Mouse (Mus musculus) gastrocnemius, postnatal 14 days (tissue): ENCODE data around the gene Tmub1. TPM values are rescaled to one million over a fixed set of nuclear protein-coding genes. Genes with fewer than 3 reads are reported as not detected.
"Not testable (repeated sequence)": the region's sequence is repeated elsewhere in the genome, so short reads cannot be mapped to it uniquely, and the experiment has no call there.

ENCODE experiments used
- DNase-seq: peaks from one replicate; pipeline ENCODE4 v3.0.0; 2021; ENCODE audit warnings: mixed read lengths
- intact Hi-C: fragments of 180-260 bp; cut with DNase I; formaldehyde crosslinking; loops from one replicate; pipeline ENCODE4 v1.15.1; 2025; ENCODE audit warnings: low total_unique reads
- total RNA-seq, 2 experiments: library from RNA; stranded (reverse); gene quantifications; 2 replicates each; pipeline ENCODE4 v1.2.3; 2021

Gene Tmub1
- total RNA-seq, 2 experiments from 2014 or later = 11.4 to 13.7 TPM

DNA sequence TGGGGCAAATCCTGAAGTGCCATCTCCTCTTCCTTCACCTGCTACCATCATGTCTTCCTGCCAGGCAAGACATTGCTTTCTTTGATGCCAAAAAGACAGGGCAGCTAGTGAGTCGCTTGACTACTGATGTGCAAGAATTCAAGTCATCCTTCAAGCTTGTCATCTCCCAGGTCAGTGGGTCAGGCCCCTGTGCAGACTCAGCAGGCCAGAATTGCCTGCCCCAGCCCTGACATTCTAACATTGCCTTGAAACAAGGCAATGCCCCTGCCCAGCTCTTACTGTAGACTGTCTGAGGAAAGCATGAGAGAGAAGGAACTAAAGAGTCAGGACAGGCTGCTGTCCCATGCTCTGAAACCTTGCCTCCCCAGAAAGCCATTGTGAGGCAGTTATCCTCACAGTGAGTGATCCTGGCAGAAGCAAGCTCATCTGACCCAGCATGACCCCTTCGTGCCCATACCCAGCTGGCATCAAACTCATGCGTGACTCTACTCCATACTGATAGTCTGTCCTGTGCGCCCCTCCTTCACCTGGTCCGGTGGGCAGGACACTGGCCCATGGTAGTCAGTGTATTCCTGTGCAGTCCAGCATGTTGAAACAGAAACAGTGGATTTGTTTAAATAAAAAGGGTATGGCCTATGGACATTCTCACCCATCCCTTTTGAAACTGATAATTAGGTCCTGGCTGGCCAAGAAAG, 46.6 kb downstream of the Tmub1 start:
- intact Hi-C loops = no loop called here
- DNase-seq = no peak

DNA sequence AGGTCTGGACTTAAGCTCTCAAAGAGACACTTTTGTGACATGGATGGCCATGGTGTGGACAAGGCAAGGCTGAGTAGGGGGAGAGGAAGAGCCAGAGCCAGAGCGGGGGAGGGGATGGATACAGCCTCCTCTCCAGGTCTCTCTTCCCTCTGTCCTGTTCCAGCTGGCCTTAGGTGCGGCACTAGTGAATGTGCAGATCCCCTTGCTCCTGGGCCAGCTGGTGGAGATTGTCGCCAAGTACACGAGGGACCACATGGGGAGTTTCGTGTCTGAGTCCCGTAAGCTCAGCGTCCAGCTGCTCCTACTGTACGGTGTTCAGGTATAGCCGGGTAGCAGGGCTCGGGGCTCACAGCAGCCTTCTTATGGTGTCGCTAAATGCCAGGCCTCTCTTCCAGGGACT, 47.3 kb downstream of the Tmub1 start:
- DNase-seq = no peak

GRCm38 (mm10) chr5:24399686-24400085, 48.0 kb downstream of the Tmub1 start:
- intact Hi-C loops = no loop called here
- DNase-seq = no peak

More for the DNA sequence above, 47.3 kb downstream of the Tmub1 start:
- intact Hi-C loops = no loop called here

GRCm38 (mm10) chr5:24396254-24396653, 51.4 kb downstream of the Tmub1 start:
- intact Hi-C loops, DNase-seq: not testable (repeated sequence)

Other genes starting within 250 kb of the Tmub1 start
- 1 to 10 TPM; 1.8 to 4.2 TPM for gene Kcnh2, start 96.2 kb downstream of the Tmub1 start, total RNA-seq
- gene Nos3, start 83.0 kb downstream of the Tmub1 start, total RNA-seq = 10 to 100 TPM in 1 of 2 experiments, 1 to 10 TPM in 1; 8.6 to 10.6 TPM
- under 1 TPM; 0.11 to 0.14 TPM for gene Atg9b, start 55.7 kb downstream of the Tmub1 start, total RNA-seq
- gene Abcb8, start 54.2 kb downstream of the Tmub1 start, total RNA-seq = 10 to 100 TPM; 36.2 to 43.6 TPM
- under 1 TPM in 1 of 2 experiments, not detected in 1; 0.29 TPM for gene Asic3, start 34.5 kb downstream of the Tmub1 start, total RNA-seq
- 10 to 100 TPM; 12.4 to 13.4 TPM for gene Cdk5, start 24.3 kb downstream of the Tmub1 start, total RNA-seq
- gene Slc4a2, start 24.0 kb downstream of the Tmub1 start, total RNA-seq = 10 to 100 TPM; 21.7 to 22.8 TPM
- 100 to 1,000 TPM; 132 to 146 TPM for gene Fastk, start 2.6 kb downstream of the Tmub1 start, total RNA-seq
- 10 to 100 TPM; 44.7 to 49.8 TPM for gene Agap3, start 4.3 kb upstream of the Tmub1 start, total RNA-seq
- gene Gbx1, start 79.3 kb upstream of the Tmub1 start, total RNA-seq = not detected
- 10 to 100 TPM; 36.2 to 38.4 TPM for gene Asb10, start 93.1 kb upstream of the Tmub1 start, total RNA-seq
- not detected for gene 4931409K22Rik, start 109.0 kb upstream of the Tmub1 start, total RNA-seq
- gene Abcf2, start 129.6 kb upstream of the Tmub1 start, total RNA-seq = 10 to 100 TPM; 78.5 to 84.4 TPM
- gene Chpf2, start 138.9 kb upstream of the Tmub1 start, total RNA-seq = 10 to 100 TPM; 15.8 to 17.9 TPM
- 100 to 1,000 TPM in 1 of 2 experiments, 10 to 100 TPM in 1; 95.1 to 113 TPM for gene Smarcd3, start 176.6 kb upstream of the Tmub1 start, total RNA-seq
- 10 to 100 TPM; 21.7 to 23.6 TPM for gene Nub1, start 237.7 kb upstream of the Tmub1 start, total RNA-seq